Mouse (Mus musculus) forebrain, embryonic 13.5 days (tissue): ENCODE results near the gene Slc22a18. TPM values are rescaled to one million over a fixed set of nuclear protein-coding genes. Genes with fewer than 3 reads are reported as not detected.

Experiments
- ATAC-seq: fragments of 200-750 bp; cut with Nextera tagmentation; 2 replicates; pipeline ENCODE4 v1.8.0; 2017
- H3K27ac ChIP-seq: fragments of 300-500 bp; sonication (generic); 2 replicates; pipeline ENCODE4 v1.5.1; 2015; ENCODE audit warnings: inconsistent platforms, mild to moderate bottlenecking, moderate library complexity
- H3K27me3 ChIP-seq: fragments of 300-500 bp; sonication (generic); 2 replicates; pipeline ENCODE4 v1.6.1; 2015; ENCODE audit warnings: mild to moderate bottlenecking, inconsistent platforms
- H3K36me3 ChIP-seq: fragments of 300-500 bp; sonication (generic); 2 replicates; pipeline ENCODE4 v1.6.1; 2015; ENCODE audit warnings: mild to moderate bottlenecking, inconsistent platforms; ENCODE audit not compliant: poor library complexity, severe bottlenecking
- H3K4me1 ChIP-seq: fragments of 300-500 bp; sonication (generic); 2 replicates; pipeline ENCODE4 v1.6.1; 2015; ENCODE audit warnings: inconsistent platforms
- H3K4me2 ChIP-seq: fragments of 300-500 bp; sonication (generic); 2 replicates; pipeline ENCODE4 v1.6.1; 2015; ENCODE audit warnings: inconsistent platforms, mild to moderate bottlenecking, moderate library complexity
- H3K4me3 ChIP-seq: fragments of 300-500 bp; sonication (generic); 2 replicates; pipeline ENCODE4 v1.5.1; 2015; ENCODE audit warnings: mild to moderate bottlenecking, inconsistent platforms
- H3K9ac ChIP-seq: fragments of 300-500 bp; sonication (generic); 2 replicates; pipeline ENCODE4 v1.6.1; 2015; ENCODE audit warnings: mild to moderate bottlenecking, inconsistent platforms
- H3K9me3 ChIP-seq: fragments of 300-500 bp; sonication (generic); replicated peaks from 2 replicates; pipeline ENCODE4 v1.6.1; 2016; ENCODE audit warnings: inconsistent platforms
- WGBS: fragments of 180-500 bp; shearing (Covaris S2); methylation state at CpG from one replicate; pipeline ENCODE4 v1.1.7; 2015; 5-methylcytosine and 5-hydroxymethylcytosine counted together
- polyA plus RNA-seq: library from polyadenylated mRNA; unstranded; fragments of >200 nt; fragmentation: Nextera tagmentation; extraction: Ambion mirVana; gene quantifications from 2 replicates; pipeline ENCODE4 v1.2.1, GENCODE M21; 2015

Gene Slc22a18
- polyA plus RNA-seq, 1 experiment from 2014 or later, result 0.15 TPM

GRCm38 (mm10) chr7:143445651-143446460, 27.7 kb upstream of the Slc22a18 start:
- Histone ChIP-seq H3K4me2 (peak overlapping the region; percentile 62), H3K27me3 (peaks cover 91% of the 10 kb centered on the region), H3K9ac (peak overlapping the region; percentile 59), H3K27ac (peak overlapping the region; percentile 85), H3K9me3 (no peaks in the 10 kb centered on the region), H3K36me3 (no peaks in the 10 kb centered on the region), H3K4me3 (peak overlapping the region; percentile 39), H3K4me1 (peaks cover 32% of the 10 kb centered on the region)
- peak; percentile 37; the same call in 1 of the 2 replicates for ATAC-seq
- WGBS, result 5% methylated on average over 41 of the region's 53 CpGs

GRCm38 (mm10) chr7:143447130-143447529, 26.4 kb upstream of the Slc22a18 start:
- no peak overlapping the region for H3K27ac ChIP-seq
- 77% methylated on average over 2 of the region's 2 CpGs for WGBS
- H3K36me3 ChIP-seq, result no peaks in the 10 kb centered on the region
- peaks cover 32% of the 10 kb centered on the region for H3K4me1 ChIP-seq
- ATAC-seq, result no peak
- H3K4me3 ChIP-seq, result no peak overlapping the region
- no peak overlapping the region for H3K4me2 ChIP-seq
- H3K9me3 ChIP-seq, result no peaks in the 10 kb centered on the region
- peaks cover 78% of the 10 kb centered on the region for H3K27me3 ChIP-seq
- H3K9ac ChIP-seq, result no peak overlapping the region

- no peaks in the 10 kb centered on the region for H3K4me1 ChIP-seq
- no peak overlapping the region for H3K27ac ChIP-seq
- H3K36me3 ChIP-seq, result no peaks in the 10 kb centered on the region
- ATAC-seq, result no peak
- H3K27me3 ChIP-seq, result peaks cover 78% of the 10 kb centered on the region
- H3K9me3 ChIP-seq, result peaks cover 26% of the 10 kb centered on the region
- peak overlapping the region; percentile 47 for H3K4me3 ChIP-seq
- peak overlapping the region; percentile 68 for H3K9ac ChIP-seq
- peak overlapping the region; percentile 60 for H3K4me2 ChIP-seq
- WGBS, result 32% methylated on average over 35 of the region's 38 CpGs
Measured at GRCm38 (mm10) chr7:143458963-143459331, 14.6 kb upstream of the Slc22a18 start.

GRCm38 (mm10) chr7:143459332-143460211, 14.0 kb upstream of the Slc22a18 start:
- 40% methylated on average over 91 of the region's 100 CpGs for WGBS
- no peak for ATAC-seq
- H3K27ac ChIP-seq, result peak overlapping the region; percentile 48; the same call in 1 of the 2 replicates
- H3K9me3 ChIP-seq, result peaks cover 26% of the 10 kb centered on the region
- peaks cover 78% of the 10 kb centered on the region for H3K27me3 ChIP-seq
- peak overlapping the region; percentile 60 for H3K4me2 ChIP-seq
- no peaks in the 10 kb centered on the region for H3K36me3 ChIP-seq
- peak overlapping the region; percentile 47 for H3K4me3 ChIP-seq
- peaks cover 2% of the 10 kb centered on the region for H3K4me1 ChIP-seq
- peak overlapping the region; percentile 68 for H3K9ac ChIP-seq

DNA sequence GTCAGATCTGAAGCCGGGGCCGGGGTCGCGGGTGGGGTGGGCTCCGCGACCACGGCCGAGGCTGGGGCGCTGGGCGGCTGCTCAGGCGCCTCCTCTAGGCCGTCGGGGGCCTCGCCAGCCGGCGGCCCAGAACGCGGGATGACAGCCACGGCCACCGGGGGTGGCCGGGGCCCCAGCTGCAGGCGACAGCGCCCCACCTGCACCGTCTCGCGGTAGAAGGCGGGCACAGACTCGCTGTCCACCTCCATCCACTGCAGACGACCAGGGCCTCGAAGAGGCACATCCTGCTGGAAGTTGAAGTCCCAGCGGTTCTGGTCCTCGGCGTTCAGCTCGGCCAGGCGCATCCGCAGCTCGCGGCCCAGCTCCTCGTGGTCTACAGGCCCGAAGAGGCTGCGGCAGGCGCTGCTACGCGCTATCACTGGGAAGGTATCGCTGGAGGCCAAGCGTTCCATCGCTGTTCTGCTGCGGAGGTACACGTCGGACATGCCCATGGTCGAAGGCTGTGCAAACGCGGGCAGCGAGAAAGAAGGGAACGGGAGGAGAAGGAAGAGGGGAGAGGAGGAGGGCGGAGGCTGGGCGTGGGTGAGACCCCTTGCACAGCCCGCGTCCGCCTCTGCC, 13.2 kb upstream of the Slc22a18 start:
- Histone ChIP-seq H3K27ac (peak overlapping the region; percentile 48), H3K4me1 (peaks cover 9% of the 10 kb centered on the region), H3K27me3 (peaks cover 82% of the 10 kb centered on the region), H3K36me3 (no peaks in the 10 kb centered on the region), H3K9ac (peak overlapping the region; percentile 68), H3K9me3 (peaks cover 26% of the 10 kb centered on the region), H3K4me3 (peak overlapping the region; percentile 47), H3K4me2 (peak overlapping the region; percentile 60)
- WGBS, result 45% methylated on average over 53 of the region's 60 CpGs
- ATAC-seq, result peak; percentile 6; the same call in 1 of the 2 replicates

GRCm38 (mm10) chr7:143460874-143461273, 12.7 kb upstream of the Slc22a18 start, which contains the start of gene Cdkn1c:
Gene Cdkn1c, minus strand, starts transcription at chr7:143461050.
- peaks cover 26% of the 10 kb centered on the region for H3K9me3 ChIP-seq
- WGBS, result 33% methylated on average over 34 of the region's 48 CpGs
- peak within 1 kb of the TSS; percentile 48 for H3K27ac ChIP-seq
- peak within 1 kb of the TSS; percentile 60 for H3K4me2 ChIP-seq
- ATAC-seq, result peak; percentile 90
- peak within 1 kb of the TSS; percentile 68 for H3K9ac ChIP-seq
- no peaks in the 10 kb centered on the region for H3K36me3 ChIP-seq
- peaks cover 84% of the 10 kb centered on the region for H3K27me3 ChIP-seq
- peak within 1 kb of the TSS; percentile 47 for H3K4me3 ChIP-seq
- H3K4me1 ChIP-seq, result peaks cover 10% of the 10 kb centered on the region

GRCm38 (mm10) chr7:143461294-143461870, 12.2 kb upstream of the Slc22a18 start:
- H3K4me2 ChIP-seq, result peak overlapping the region; percentile 60
- ATAC-seq, result peak; percentile 71
- peaks cover 26% of the 10 kb centered on the region for H3K9me3 ChIP-seq
- no peaks in the 10 kb centered on the region for H3K36me3 ChIP-seq
- H3K4me1 ChIP-seq, result peaks cover 11% of the 10 kb centered on the region
- H3K27ac ChIP-seq, result no peak overlapping the region
- 46% methylated on average over 24 of the region's 32 CpGs for WGBS
- H3K4me3 ChIP-seq, result peak overlapping the region; percentile 47
- peaks cover 82% of the 10 kb centered on the region for H3K27me3 ChIP-seq
- H3K9ac ChIP-seq, result peak overlapping the region; percentile 48; the same call in 1 of the 2 replicates

DNA sequence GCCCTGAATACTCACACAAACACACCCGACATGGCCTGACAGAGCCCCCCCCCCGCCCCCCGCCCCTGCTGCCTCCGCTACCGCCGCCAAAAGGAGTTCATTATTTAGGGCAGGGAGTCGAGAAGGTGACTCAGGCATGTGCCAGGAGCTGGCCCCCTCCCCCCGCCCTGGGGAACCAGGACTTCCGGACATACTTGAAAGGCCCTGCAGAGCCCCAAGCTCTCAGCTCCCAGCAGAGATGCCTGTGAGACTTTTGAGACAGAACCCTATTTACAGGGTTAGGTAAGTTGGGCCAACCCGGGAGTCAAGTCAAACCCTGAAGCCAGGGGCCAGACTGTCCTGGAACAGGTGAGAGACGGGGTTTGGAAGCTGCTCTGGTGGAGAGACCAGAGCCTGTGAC, 11.6 kb upstream of the Slc22a18 start:
- Histone ChIP-seq H3K9me3 (peaks cover 26% of the 10 kb centered on the region), H3K4me2 (peak overlapping the region; percentile 60; the same call in 1 of the 2 replicates), H3K9ac (no peak overlapping the region), H3K36me3 (no peaks in the 10 kb centered on the region), H3K27ac (no peak overlapping the region), H3K4me1 (peaks cover 15% of the 10 kb centered on the region), H3K27me3 (peaks cover 77% of the 10 kb centered on the region), H3K4me3 (no peak overlapping the region)
- ATAC-seq, result no peak
- WGBS, result 44% methylated on average over 11 of the region's 11 CpGs

DNA sequence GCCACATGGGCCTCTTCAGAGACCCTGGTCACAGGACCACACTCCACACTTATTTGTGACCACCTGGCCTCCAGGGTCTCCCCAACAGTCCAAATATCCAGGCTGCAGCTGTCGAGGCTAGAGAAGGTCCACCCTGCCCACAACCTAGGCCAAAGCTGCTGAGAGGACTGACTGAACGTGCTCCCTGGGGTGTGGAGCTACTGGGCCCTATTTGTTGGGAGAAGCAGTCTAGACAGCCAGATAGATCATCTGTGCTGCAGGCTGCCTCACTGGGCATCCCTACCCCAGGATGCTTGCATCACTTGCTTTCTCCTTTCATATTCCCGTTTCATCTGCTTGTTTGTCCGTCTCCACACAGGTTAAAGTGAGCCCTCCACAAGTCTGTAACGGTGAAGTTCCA, 11.0 kb upstream of the Slc22a18 start:
- ATAC-seq, result no peak
- Histone ChIP-seq H3K4me1 (peaks cover 21% of the 10 kb centered on the region), H3K27ac (no peak overlapping the region), H3K4me3 (no peak overlapping the region), H3K4me2 (no peak overlapping the region), H3K36me3 (no peaks in the 10 kb centered on the region), H3K9ac (no peak overlapping the region), H3K27me3 (peaks cover 71% of the 10 kb centered on the region), H3K9me3 (peaks cover 26% of the 10 kb centered on the region)
- 82% methylated on average over 5 of the region's 5 CpGs for WGBS

DNA sequence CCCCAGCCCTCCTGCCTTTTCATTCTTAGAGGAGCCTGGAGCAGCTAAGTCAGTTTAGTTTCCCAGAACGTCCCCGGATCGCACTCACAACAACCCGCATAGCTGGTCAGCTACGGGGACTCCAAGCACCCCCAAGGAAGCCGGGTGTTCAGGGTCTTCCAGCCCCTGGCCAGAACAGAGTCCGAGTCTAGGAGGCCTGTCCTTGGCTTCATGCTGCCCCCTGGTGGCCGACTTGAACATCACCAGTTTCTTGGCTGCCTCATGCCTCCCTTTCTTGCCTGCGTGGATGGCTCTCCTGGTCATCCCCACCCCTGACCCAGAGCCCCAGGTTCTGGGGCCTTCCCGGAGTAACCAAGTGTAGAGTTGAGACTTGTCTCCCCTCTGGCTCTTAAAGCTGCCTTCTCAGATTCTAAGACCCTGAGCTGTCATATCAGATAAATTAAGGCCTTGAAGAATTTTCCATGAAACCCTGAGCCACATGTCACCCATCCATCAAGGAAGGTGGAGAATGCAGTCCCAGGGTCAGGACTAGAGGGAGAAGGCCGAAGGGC, 9.6 kb upstream of the Slc22a18 start:
- Histone ChIP-seq H3K9ac (no peak overlapping the region), H3K4me2 (no peak overlapping the region), H3K4me3 (no peak overlapping the region), H3K4me1 (peaks cover 29% of the 10 kb centered on the region), H3K36me3 (no peaks in the 10 kb centered on the region), H3K27ac (no peak overlapping the region), H3K27me3 (peaks cover 64% of the 10 kb centered on the region), H3K9me3 (peaks cover 23% of the 10 kb centered on the region)
- ATAC-seq, result no peak
- 36% methylated on average over 11 of the region's 11 CpGs for WGBS
